Mouse (Mus musculus): Measurements from ENCODE around the gene Gpr3.

The Gpr3 gene

DNA sequence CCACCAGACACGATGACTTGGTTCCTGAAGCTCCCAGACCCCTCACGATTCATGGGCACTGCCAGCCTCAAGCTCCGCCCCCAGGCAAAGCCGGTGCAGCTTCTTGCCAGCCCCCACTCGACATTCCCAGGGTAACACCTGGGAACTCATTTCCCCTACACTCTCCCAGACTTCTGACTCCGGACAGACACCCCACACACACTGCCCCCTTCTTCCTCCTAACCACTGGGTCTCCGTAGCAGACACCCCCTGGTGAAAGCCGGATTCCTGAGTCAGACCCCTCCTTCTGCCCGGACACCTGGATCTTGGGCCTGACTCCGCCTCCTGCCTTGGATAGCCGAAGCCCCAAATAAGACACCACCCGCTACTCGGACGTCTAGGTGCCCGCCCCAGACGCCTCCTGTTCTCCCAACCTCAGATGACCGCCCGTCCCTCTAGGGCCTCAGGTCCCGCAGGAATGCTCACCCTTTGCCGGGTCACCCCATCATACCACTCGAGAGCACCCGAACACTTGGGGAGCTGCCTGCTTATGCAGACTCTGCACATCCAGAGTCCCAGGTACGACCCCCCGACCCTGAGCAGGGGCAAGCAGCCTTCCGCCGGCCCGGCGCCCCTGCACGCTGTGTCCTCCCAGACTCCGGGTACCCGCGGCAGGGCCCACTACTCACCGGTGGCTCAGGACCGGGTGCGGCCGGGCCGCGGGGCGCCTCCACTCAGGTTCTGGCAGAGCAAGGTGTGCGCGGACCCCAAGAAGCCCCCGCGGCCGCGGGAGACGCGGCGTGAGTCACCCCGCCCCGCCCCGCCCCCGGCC lies at the start of gene Gpr3, which contains the start of gene Cd164l2:
TSS of gene Gpr3 (minus strand) at position 786 of the 811 bp plus-strand sequence.
TSS of gene Cd164l2 (plus strand) at position 381 of the 811 bp plus-strand sequence.
- DNase-seq, result no peak

GRCm38 (mm10) chr4:133261641-133262374 lies 49.5 kb upstream of the Gpr3 start:
- DNase-seq, result no peak

GRCm38 (mm10) chr4:133257798-133258408 lies 45.6 kb upstream of the Gpr3 start:
- DNase-seq, result no peak

DNA sequence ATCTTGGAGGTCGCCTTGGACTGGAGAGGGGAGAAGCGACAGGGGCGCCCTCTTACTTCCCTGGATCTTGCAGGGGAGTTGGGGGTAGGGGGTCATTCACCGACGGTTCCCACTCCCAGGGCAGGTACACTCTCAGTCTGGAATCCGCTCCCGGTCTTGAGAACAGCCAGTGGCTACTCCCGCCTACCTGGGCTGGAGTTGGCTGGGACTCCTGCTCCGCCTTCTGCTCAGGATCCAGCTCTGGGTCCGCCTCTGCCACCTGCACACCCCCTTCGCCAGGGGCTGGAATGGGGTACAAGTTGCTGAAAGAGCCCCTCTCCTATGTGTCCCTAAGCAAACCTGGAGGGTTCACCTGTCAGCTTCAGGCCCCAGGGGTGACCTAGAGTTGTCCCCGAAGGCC lies 44.9 kb upstream of the Gpr3 start:
- DNase-seq, result peak; percentile 61

- DNase-seq, result no peak
These were observed 44.5 kb upstream of the Gpr3 start for GRCm38 (mm10) chr4:133256820-133257219.

DNA sequence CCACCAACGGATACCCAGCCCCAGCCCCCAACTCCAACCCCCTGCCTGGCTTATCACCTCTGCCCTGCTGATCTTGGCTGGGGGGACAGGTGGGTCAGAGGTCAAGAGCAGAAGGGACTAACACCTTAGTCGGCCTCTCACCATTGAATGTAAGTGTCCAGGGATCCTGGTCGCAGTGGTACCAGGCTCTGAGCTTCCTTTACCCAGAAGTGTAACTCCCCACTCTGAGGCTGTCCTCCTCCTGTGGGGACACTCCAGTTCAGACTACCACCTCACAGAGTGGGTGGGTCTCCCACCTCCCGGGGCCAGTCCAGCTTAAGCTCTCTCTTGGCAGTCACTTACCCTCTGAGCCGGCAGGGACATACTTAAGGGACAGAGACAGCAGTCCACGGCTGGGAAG lies 43.1 kb upstream of the Gpr3 start:
- no peak for DNase-seq

GRCm38 (mm10) chr4:133253412-133253811 lies 41.1 kb upstream of the Gpr3 start:
- no peak for DNase-seq

- DNase-seq, result no peak
These were observed 39.8 kb upstream of the Gpr3 start for GRCm38 (mm10) chr4:133252089-133252488.

DNA sequence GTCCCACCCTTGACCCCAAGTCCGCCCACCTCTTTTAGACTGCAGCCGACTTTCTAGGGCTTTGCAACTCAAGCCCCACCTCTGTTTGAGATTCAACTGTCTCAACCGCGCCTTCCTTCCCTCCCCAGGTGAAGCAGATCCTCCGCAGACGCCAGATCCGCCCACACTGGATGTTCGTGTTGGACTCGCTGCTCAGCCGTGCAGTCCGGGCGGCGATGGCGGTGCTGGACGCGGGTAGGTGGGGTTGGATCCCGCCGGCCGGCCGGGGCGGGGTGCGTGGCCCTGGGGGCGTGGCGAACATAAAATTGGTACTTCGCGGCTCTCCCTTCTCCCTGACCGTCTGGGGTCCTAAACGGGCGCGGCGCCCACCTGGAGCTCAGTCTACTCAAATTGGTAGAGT lies 38.9 kb upstream of the Gpr3 start:
- no peak for DNase-seq

- DNase-seq, result peak; percentile 81
These were observed 38.3 kb upstream of the Gpr3 start for GRCm38 (mm10) chr4:133250609-133251008.

GRCm38 (mm10) chr4:133247806-133248449 lies 35.6 kb upstream of the Gpr3 start:
- no peak for DNase-seq

DNA sequence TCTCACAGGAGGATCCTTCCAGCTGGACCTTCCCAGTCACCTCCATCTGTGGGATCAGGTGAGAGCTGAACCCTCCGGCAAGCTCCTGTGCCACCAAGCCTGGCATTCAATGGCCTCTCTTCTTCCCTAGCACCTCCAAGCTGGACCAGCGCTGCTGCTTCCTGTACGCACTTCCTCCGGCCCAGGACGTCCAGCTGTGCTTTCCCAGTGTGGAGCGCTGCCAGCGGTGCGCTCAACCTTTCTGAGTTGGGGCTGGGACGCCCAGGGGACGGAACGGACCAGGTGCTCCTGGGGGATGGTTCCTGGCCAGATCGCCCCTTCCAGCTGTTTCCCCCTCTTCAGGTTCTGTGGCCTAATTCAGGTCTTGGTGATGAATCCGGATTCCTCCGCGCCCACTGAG lies 34.7 kb upstream of the Gpr3 start:
- no peak for DNase-seq

- no peak for DNase-seq
These were observed 32.0 kb upstream of the Gpr3 start for GRCm38 (mm10) chr4:133244289-133244688.

DNA sequence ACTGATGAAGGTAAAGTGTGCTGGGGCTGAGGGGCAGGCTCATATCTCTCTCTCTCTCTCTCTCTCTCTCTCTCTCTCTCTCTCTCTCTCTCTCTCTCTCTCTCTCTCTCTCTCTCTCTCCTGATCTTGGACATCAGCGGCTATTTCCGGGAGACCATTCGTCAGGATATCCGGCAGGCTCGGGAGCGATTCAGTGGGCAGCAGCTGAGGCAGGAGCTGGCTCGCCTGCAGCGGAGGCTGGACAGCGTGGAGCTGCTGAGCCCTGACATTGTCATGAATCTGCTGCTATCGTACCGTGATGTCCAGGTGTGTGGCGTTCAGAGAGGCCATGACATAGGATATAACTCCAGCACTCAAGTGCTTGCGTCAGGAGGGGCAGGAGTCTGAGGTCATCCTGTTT lies 31.2 kb upstream of the Gpr3 start:
- DNase-seq, result no peak

DNA sequence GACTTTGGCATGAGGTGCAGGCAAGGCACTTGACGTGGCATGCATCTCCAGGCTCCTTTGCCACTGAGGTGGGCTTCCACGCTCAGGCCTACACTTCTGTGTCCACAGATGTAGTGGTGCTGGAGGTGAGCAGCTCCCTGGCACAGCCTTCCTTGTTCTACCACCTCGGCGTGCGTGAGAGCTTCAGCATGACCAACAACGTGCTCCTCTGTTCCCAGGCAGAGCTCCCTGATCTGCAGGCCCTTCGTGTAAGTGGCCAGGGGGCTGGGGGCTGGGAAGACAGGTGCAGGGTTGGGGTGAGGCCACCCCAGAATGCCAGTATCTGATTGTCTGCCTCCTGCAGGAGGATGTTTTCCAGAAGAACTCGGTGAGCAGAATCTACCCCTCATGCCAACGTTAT lies 30.4 kb upstream of the Gpr3 start:
- no peak for DNase-seq

DNA sequence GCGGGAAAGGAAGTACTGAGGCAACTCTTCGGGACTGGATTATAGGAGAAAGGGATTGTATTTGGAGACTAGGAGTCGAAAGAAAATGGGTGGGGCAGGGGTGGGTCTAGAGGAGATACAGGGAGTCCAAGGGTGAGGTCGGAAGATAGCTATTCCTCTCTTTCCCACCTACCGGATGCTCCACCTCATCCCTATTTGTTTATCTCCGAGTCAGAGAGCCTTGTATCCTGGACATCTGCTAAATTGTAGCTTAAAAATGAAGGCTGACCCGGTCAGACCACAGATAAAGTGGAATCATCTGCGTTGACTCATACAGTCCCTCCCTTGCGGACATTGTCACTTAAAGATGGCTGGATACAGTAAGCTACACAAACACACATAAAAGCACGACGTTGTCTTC lies 29.6 kb upstream of the Gpr3 start:
- no peak for DNase-seq

DNA sequence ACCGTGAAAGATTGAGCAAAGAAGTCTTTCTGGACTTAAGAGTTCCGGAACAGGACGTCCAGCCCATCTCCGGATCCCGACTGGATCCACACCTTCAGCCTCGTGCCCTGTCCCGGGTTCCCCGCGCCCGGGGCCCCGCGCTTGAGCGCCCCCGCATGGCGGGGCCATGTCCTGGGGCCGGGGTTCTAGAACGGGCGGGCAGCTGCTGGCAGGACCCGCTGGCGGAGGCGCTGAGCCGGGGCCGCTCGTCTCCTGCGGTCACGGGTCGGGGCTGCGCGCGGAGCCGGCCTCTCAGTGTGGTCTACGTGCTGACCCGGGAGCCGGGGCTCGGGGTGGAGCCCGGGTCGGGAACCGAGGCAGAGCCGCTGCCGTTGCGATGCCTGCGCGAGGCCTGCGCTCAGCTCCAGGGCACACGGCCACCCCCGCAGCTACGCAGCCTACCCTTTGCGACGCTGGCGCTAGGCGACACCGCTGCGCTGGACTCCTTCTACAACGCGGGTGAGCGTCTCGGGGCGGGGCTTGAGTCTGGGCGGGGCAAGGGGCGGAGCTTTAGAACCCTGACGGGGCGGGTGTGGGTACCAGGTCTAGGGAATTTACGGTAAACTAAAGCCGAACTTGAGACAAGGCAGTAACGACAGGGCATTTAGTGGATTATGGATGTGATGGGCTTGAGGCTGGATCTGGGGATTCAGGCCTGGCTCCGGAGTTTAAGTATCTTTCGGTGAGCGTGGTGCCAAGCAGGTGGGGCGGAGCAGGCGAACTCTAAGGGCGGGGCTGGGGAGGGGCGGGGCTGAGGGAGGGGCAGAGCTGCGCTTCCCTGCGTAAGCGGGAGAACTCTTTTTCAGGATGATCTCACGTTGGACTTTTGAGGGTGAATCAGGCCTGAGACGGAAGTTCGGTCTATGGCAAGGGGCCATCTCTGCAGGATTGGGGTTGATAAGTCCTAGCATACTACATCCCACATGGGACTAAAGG lies 28.9 kb upstream of the Gpr3 start:
- peak; percentile 88 for DNase-seq

GRCm38 (mm10) chr4:133240490-133240921 lies 28.2 kb upstream of the Gpr3 start, which contains the start of gene Map3k6:
Gene Map3k6, plus strand, starts transcription at chr4:133240818.
- peak; percentile 88 for DNase-seq

DNA sequence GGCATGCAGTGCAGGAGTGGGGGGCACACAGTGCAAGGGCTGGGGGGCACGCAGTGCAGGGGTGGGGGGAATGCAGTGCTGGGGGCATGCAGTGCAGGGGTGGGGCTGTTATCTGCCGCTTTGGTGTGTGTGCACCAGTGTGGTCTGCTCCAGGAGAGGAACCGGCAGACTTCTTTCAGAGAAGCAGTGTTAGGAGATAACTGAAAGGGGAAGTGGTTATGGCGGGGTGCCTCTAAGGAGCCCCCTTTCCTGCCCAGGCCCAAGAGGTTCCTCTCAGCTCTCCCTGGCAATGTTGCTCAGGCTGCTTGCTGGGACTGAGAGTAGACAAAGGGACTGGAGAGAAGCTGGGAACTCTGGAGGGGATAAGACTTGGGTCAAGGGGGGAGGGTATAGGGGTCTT lies 25.6 kb upstream of the Gpr3 start:
- DNase-seq, result no peak

DNA sequence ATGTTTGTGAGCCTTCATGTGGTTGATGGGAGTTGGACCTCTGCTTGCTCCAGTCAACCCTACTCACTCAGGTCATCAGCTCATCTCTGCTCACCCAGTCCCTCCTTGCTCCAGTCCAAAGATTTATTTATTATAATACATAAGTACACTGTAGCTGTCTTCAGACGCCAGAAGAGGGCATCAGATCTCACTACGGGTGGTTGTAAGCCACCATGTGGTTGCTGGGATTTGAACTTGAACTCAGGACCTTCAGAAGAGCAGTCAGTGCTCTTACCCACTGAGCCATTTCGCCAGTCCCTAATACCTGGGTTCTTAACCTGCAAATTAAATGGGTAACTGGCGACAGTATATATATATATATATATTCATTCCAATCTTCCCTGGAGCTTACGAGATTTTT lies 23.1 kb upstream of the Gpr3 start:
- no peak for DNase-seq

DNA sequence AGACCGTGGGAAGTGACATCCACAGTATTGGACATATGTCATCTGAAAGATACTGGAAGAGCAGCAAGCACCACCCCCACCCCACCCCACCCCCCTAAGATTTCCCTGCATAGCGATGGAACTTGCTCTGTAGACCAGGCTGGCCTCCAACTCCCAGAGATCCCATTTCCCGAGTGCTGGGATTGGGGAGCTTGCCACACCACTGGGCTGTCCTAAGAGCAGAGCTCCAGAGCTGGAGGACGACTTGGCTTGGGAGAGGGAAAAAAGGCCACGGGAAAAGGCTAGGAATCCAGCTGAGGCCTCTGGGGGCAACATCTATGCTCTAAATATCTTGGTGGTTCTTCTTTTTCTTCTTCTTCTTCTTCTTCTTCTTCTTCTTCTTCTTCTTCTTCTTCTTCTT lies 22.4 kb upstream of the Gpr3 start:
- DNase-seq, result no peak

Data from kidney, adult 9 months (tissue).